Mouse (Mus musculus) megakaryocyte, embryonic 14.5 days (primary cell): ENCODE results near the gene D3Ertd751e.

Source experiments
- FLI1 ChIP-seq: IDR thresholded peaks from 2 replicates; pipeline ENCODE4 v1.6.1; 2012; ENCODE audit warnings: low read length, inconsistent platforms, mixed read lengths
- GATA1 ChIP-seq: IDR thresholded peaks from 3 replicates; pipeline ENCODE4 v1.6.1; 2012; ENCODE audit warnings: mixed read lengths, low read length, inconsistent platforms, borderline replicate concordance

GRCm38 (mm10) chr3:41741601-41742277 is 672 bp upstream of the D3Ertd751e start:
- TF ChIP-seq GATA1 (no peak), FLI1 (no peak)
